Mouse (Mus musculus): ENCODE measurements around the gene Nudt7.

DNA sequence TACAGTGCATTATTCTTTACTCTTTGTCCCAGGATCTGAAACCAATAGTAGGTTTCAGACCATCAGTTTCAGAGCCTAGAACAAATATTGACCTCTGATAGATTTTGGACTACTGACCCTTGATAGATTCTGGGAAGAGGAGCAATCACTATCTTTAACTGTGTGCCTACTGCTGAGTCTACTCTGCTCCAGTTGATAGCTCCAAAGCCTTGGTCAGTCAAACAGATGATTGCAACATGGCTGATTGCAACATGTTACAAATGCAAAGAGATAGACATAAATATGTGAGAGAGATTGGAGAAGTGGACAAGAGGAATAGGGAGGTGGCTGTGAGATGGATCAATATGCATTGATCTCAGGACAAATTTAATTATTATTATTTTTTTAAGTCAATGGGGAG, 15.9 kb upstream of the Nudt7 start:
- TF ChIP-seq CTCF (IDR thresholded peaks at IDR 0.05; ENCODE audit: control insufficient read depth, insufficient read depth, insufficient replicate concordance, low read depth, low read length) (no peak), POLR2A (IDR thresholded peaks at IDR 0.05; ENCODE audit: control insufficient read depth, low read depth, low read length) (no peak)
